Mouse (Mus musculus) left cerebral cortex, adult 2 months (tissue): Measurements from ENCODE around the gene Emid1. TPM values are rescaled to one million over a fixed set of nuclear protein-coding genes. Genes with fewer than 3 reads are reported as not detected.

Experiments
- DNase-seq, 2 experiments: peaks; one replicate each; pipeline ENCODE4 v3.0.0; 2021 to 2022; ENCODE audit warnings: low spot score in 2 of 2, mixed read lengths in 1 of 2; ENCODE audit errors: extremely low spot score in 1 of 2
- H3K27ac ChIP-seq: fragments of 200-600 bp; 2 replicates; pipeline ENCODE4 v1.8.1; 2022
- H3K4me3 ChIP-seq: fragments of 200-600 bp; 2 replicates; pipeline ENCODE4 v1.8.1; 2022
- CTCF ChIP-seq: fragments of 200-600 bp; IDR thresholded peaks from 2 replicates; pipeline ENCODE4 v1.8.1; 2022; ENCODE audit warnings: antibody characterized with exemption, mild to moderate bottlenecking, moderate library complexity
- intact Hi-C: fragments of 180-260 bp; cut with DNase I; formaldehyde crosslinking; loops from one replicate; pipeline ENCODE4 v1.15.1; 2025
- long read RNA-seq, 2 experiments: library from polyadenylated mRNA; stranded (forward); transcript quantifications; one replicate each; pipeline ENCODE4 v2.0.0; 2021; ENCODE audit warnings: borderline mapping rate in 2 of 2
- total RNA-seq, 2 experiments: library from RNA; stranded (reverse); gene quantifications; 2 replicates each; pipeline ENCODE4 v1.2.3; 2021

Gene Emid1
- total RNA-seq = 1 to 10 TPM; 6.2 to 8.1 TPM
- long read RNA-seq, experiment 1, transcript Emid1-201 (15 exons, 1,947 nt) = major isoform, 6 of 9 reads
- long read RNA-seq, experiment 1, partial matches to known transcripts = 0 of 9 reads
- long read RNA-seq, experiment 1, other reads (novel, unspliced or antisense) = 3 of 9 reads
- long read RNA-seq, experiment 2, partial matches to known transcripts = 2 of 8 reads
- long read RNA-seq, experiment 2, other reads (novel, unspliced or antisense) = 5 of 8 reads

DNA sequence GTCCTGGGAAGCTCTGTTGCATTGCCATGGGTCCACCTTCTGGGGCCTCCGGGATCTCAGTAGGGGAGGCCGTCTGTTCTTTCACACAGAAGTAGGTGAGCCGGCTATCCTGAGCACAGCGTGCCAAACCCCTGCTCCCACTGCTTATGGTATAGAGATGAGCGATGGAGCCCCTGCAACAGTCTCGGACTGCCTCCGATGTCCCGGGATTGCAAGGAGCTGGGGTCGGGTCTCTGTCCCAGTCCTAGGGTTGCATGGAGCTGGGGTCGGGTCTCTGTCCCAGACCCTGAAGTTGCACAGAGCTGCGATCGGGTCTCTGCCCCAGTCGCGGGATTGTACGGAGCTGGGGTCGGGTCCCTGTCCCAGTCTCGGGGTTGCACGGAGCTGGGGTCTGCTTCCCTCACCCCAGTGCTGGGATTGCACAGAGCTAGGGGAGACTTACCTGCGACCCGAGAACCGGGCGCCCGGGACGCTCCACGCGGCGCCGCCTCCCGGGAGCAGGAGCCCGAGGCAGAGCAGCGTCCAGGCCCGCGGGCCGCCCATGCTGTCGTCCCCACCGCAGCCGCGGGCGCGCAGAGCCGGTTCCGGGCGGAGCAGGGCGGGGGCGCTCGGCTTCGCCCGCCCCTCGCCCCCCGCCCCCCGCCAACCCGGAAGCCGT is at the start of gene Emid1:
Gene Emid1, minus strand, starts transcription at position 578 of the 658 bp plus-strand sequence.
- DNase-seq = no peak
- peak within 1 kb of the TSS; percentile 47 for H3K4me3 ChIP-seq
- no peak within 1 kb of the TSS for H3K27ac ChIP-seq
- no peak for TF ChIP-seq CTCF
- intact Hi-C loops = no loop called here

DNA sequence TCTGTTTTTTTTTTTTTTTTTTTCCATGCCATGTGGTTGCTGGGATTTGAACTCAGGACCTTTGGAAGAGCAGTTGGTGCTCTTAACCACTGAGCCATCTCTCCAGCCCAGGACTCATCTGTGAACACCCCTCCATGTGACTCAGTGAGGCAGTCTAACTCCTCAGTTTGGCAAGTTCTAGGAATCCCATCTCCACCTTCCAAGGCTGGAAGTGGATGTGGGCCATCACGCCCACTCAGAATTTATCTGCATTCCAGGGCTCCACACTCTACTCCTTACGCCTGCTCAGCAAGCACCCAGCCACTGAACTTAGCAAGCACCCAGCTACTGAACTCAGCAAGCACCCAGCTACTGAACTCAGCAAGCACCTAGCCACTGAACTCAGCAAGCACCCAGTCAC is 47.8 kb upstream of the Emid1 start:
- Histone ChIP-seq H3K27ac (no peak overlapping the region), H3K4me3 (no peak overlapping the region)
- no peak for TF ChIP-seq CTCF
- intact Hi-C loops = no loop called here
- DNase-seq = no peak

- TF ChIP-seq CTCF = no peak
- no peak for DNase-seq
- intact Hi-C loops = no loop called here
- no peak overlapping the region for H3K27ac ChIP-seq
- no peak overlapping the region for H3K4me3 ChIP-seq
Measured at GRCm38 (mm10) chr11:5197068-5197467, 45.0 kb upstream of the Emid1 start.

DNA sequence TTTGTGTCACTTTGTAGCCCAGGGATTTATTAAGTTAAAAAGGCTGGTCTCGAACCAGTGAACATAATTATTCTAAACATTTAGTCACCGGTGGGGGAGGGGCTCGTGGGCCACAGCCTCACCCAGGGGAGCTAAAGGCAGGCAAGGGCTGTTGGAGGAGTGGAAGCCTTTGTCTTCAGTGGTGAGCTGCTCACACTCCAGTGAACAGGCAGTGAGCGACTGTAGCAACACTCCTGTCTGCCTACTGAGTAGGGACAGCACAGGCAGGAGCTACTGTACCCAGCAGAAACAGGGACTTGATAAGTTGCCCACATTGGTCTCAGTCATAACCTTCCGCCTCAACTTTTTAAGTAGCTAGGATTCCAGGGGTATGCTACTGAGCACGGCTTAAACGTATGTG is 44.5 kb upstream of the Emid1 start:
- intact Hi-C loops = no loop called here
- TF ChIP-seq CTCF = no peak
- no peak for DNase-seq
- H3K4me3 ChIP-seq = no peak overlapping the region
- H3K27ac ChIP-seq = no peak overlapping the region

- no peak for TF ChIP-seq CTCF
Measured at GRCm38 (mm10) chr11:5193576-5193881, 41.5 kb upstream of the Emid1 start.

DNA sequence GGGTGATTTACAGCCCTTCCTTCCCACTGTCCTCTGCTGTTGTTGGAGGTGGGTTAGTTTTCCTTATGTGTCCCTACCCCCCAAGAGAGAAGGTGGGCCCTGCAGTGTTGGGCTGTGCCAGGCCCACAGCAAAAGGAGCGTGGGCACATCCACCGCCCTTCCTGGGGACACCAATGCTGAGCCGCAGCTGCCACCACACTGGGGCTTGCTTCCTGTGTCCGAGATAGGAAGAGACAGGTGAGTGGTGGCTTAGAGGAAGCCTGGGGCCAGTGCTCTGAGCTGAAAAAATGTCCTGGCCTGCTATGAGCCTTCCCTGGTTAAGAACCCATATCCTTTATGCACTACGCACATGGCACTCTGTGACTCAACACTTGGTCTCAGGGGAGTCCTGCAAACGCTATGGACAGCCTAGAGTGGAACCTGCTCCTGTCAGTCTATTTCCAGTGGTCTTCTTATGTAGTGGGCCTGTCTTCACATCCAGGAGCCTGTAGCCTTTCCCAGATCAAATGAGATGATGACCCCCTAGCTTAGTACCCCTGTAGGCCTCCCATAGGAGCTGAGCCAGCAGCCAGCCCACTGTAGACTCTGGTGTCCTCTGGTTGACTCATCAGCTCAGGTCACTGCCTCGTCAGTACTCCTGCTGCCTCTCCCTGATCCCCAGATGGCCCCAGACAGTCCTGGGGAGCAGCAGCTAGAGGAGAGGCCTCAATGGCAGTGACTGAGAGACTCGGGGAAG is 41.0 kb upstream of the Emid1 start:
- Histone ChIP-seq H3K27ac (no peak overlapping the region), H3K4me3 (no peak overlapping the region)
- TF ChIP-seq CTCF = no peak
- intact Hi-C loops = no loop called here
- DNase-seq = no peak

More at GRCm38 (mm10) chr11:5193576-5193881, 41.5 kb upstream of the Emid1 start:
- intact Hi-C loops = no loop called here
- Histone ChIP-seq H3K27ac (no peak overlapping the region), H3K4me3 (no peak overlapping the region)
- DNase-seq = no peak

GRCm38 (mm10) chr11:5192084-5192516 is 40.0 kb upstream of the Emid1 start:
- intact Hi-C loops = no loop called here
- no peak for DNase-seq
- no peak overlapping the region for H3K4me3 ChIP-seq
- no peak for TF ChIP-seq CTCF
- no peak overlapping the region for H3K27ac ChIP-seq

GRCm38 (mm10) chr11:5189239-5189933 is 37.3 kb upstream of the Emid1 start:
- no peak overlapping the region for H3K27ac ChIP-seq
- H3K4me3 ChIP-seq = no peak overlapping the region
- DNase-seq = no peak
- intact Hi-C loops = loop anchor here (5.0 kb wide), 1 partner anchor 68 kb away; no protein-coding TSS in a partner anchor
- TF ChIP-seq CTCF = no peak

GRCm38 (mm10) chr11:5188170-5188569 is 36.1 kb upstream of the Emid1 start:
- Histone ChIP-seq H3K4me3 (no peak overlapping the region), H3K27ac (no peak overlapping the region)
- no peak for DNase-seq
- intact Hi-C loops = loop anchor here (5.0 kb wide), 1 partner anchor 69 kb away; no protein-coding TSS in a partner anchor
- no peak for TF ChIP-seq CTCF

DNA sequence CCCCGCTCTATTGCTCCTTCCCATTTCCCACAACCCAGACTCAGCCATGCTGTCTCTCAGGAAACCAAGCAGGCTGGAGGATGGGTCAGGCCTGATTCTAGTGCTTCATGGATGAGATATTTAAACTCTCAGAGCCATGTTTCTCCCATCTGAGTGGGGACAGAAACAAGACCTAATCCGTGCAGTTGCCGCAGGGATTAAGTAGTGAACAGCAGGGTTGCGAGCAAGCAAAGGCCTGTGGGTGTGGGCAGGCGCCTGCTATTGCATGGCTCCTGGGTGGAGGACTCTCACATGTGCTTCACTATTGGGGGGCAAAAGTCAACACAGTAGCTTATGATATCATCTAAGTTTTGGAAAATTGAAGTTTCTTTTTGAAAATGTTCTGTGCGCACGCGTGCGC is 32.8 kb upstream of the Emid1 start:
- TF ChIP-seq CTCF = no peak
- intact Hi-C loops = loop anchor here (5.0 kb wide), 3 partner anchors 68 to 97 kb away; no protein-coding TSS in a partner anchor
- DNase-seq = no peak
- no peak overlapping the region for H3K4me3 ChIP-seq
- H3K27ac ChIP-seq = no peak overlapping the region

DNA sequence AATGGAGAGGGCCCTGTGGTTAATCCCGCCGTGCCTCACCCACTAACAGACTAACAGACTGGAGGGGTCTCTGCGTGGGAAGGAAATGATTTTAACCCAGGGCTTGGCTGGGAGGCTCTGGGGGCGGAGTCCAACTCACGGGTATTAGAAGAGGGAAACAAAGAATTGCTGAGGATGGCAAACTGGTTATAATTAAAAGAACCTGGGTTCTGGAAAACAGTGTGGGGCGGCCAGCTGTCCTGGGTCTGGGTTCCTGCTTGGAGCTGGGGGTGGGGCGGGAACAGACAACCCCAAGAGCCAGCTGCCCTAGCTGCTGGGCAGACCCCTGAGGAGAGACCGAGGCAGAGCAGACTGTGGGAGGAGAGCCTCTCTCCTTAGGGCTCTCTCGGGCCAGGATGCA is 32.2 kb upstream of the Emid1 start:
- intact Hi-C loops = loop anchor here (5.0 kb wide), 2 partner anchors 67 to 98 kb away; no protein-coding TSS in a partner anchor

More for the DNA sequence above, 32.2 kb upstream of the Emid1 start:
- no peak for DNase-seq
- Histone ChIP-seq H3K4me3 (no peak overlapping the region), H3K27ac (no peak overlapping the region)
- no peak for TF ChIP-seq CTCF
